Mouse (Mus musculus) right cerebral cortex, postnatal 14 days (tissue): ENCODE results near the gene Gbf1.

Experiments used
- DNase-seq: peaks from one replicate; pipeline ENCODE4 v3.0.0; 2022

The Gbf1 gene

DNA sequence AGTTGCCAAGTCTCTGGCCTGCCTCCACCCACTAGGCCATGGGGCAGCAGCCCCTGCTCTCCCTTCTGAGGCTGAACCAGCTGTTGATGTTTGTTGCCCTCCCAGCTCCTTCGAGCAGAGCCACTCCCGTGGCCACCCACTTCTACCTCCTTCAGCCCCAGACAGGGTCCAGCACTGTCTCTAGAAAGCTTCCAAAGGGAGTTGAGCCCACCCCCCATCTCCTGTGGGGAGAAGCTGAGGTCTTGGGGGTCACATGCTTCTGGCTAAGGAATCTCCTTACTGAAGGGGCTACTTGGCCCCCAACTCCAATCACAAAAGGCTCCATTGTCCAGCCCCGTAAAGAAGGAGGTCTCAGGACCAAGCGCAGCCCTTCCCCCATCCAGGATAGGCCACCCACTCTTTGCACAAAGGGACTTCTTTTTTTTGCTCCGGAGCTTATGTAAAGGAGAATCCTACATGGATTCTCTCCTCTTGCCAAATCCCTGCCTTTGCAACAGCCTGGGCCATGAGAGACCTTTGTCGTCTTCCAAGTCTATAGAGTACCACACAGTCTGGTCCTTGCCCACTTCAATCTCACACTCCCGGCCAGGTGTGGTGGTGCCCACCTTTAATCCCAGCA is 180.5 kb downstream of the Gbf1 start:
- no peak for DNase-seq

DNA sequence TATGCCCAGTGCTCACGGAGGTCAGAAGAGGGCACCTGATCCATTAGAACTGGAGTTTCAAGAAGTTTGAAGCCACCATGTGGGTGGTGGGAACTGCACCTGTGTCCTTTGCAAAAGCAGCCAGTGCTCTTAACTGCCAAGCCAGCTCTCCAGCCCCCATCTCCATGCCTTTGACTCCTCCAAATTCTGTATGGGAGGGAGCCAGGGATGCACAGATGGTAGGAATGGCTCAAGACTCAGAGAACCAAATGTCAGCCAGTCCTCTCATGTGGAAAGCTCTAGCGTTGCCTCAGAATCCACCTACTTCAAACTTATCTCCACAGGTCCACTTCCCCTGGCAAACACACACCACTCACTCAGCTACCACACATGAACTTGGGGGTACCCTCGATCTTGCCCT is 181.6 kb downstream of the Gbf1 start:
- DNase-seq, result no peak
